Mouse (Mus musculus) adrenal gland, adult (tissue): ENCODE measurements around the gene Gabrp.

Source experiments
- DNase-seq, 2 experiments: peaks; one replicate each; pipeline ENCODE4 v3.0.0; 2022 to 2023; ENCODE audit warnings: low spot score in 1 of 2; ENCODE audit not compliant: inconsistent age in 2 of 2

Gene Gabrp

DNA sequence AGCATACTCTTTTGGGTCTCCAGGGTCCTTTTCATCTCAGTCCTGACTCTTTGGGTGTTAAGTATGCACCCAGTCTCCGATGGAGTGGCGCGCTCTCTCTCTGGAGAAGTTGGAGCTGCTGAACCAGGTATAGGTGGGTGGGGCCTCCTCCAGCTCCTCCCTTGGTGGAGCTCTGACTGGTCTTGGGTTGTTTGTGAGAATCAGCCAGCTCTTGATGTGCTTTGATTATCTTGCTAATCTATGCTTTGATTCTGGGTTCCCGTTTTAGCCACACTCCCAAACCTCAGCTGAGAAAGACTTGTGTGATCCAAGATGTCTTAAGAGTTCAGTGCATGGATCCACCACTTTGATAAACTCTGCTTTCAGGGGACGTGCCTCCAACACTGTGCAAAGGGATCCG lies at the start of gene Gabrp:
Gene Gabrp, minus strand, starts transcription at position 101 of the 400 bp plus-strand sequence.
- no peak for DNase-seq

DNA sequence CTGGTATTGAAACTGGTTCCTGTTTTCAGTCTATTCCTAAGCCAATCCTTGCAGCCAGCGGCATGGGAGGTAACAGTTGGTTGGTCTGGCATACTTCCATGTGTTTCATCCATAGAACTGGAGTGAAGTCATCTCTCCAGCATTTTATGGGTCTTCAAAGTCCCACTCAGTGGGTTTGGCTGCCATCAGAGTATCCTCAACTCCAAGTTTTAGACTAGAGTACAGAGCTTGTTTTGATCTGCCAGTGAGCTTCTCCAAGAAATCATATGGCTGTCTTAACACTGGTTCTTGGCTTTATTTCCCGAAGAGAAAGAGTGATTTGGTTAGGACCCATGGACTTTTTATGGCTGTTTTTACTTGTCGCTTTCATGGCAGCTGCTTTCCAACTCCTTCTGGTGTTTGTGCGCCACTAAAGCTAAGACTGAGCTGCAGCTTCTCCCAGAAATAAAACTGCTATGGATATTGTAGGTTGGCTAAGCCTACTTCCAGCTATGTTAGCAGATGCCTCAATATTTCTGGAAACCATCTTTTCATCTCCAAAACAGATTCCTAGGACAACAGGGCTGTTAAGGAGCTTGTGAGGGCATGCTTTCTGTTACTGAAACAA lies 48.5 kb upstream of the Gabrp start:
- no peak for DNase-seq

DNA sequence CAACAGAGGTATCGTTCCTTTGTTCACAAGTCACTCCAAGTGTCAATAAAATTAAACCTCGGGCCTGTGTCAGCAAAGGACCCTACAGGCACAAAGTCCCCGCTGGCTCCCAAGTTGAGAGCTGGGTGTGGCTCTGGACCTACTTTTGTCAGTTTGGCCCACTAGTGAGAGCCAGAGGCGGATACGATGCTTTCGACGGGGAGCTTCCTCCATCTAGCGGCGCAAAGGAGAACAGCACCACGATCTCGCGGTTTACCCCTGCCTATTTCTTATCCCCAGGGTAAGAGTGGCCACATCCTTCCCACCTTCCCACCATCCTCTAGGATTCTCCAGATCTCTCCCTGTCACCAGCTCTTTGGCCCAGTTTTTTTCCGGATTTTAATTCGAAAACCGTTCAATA lies 35.5 kb upstream of the Gabrp start:
- peak; percentile 53 to 88 for DNase-seq

DNA sequence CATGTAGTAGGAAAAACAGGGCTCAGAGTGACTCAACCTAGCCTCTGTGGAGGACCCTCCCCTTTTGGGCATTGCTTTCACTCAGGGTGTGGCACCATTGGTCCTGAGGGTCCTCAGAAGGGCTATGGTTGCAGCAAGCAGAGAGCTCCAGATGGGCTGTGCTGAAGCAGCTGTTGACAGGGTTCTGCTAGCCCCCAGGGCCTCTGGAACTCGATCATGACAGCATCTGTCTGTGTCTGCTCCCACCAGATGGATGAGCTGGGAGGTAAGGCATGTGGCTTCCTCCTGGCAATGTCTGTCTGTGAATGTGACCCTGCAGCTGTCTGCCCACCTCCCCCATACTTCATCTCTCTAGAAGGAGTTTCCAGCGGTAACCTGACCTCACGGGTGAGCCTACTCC lies 29.0 kb upstream of the Gabrp start:
- DNase-seq, result no peak

DNA sequence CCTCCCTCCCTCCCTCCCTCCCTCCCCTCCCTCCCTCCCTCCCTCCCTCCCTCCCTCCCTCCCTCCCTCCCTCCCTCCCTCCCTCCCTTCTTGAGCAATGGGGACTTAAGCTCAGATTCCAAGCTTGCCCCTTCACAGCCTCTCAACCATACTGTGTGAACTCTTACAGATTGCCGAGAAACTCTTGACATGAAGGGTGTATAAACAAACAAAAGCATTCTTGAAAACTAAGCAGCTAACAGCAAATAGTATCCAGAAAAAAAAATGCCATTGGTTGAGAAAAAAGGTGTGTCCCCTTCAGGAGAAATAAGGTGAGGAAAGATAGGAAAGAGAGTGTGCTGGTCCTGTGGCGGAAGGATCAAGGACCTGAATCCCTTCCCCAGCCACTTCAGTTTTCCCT lies 24.4 kb upstream of the Gabrp start:
- no peak for DNase-seq

DNA sequence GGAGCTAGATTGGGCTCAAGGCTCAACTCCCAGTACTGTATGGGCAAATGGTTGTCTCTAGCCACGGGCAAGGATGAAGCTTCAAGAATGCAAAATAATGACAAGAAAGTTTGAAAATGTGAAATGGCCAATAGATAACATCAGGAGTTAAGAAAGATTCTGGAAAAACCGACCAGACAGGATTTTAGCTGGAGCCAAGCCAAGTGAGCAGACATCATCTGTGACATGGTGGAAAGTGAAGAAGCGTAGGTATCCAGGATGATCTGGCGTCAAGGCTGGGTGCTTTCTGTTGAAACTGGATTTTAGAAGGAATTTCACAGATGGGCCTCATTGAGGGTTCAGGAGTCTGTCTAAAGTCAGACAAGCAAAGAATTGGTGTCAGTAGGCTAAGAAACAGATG lies 20.2 kb upstream of the Gabrp start, which contains the start of gene D130052B06Rik:
Gene D130052B06Rik, plus strand, starts transcription at position 317 of the 400 bp plus-strand sequence.
- DNase-seq, result no peak

DNA sequence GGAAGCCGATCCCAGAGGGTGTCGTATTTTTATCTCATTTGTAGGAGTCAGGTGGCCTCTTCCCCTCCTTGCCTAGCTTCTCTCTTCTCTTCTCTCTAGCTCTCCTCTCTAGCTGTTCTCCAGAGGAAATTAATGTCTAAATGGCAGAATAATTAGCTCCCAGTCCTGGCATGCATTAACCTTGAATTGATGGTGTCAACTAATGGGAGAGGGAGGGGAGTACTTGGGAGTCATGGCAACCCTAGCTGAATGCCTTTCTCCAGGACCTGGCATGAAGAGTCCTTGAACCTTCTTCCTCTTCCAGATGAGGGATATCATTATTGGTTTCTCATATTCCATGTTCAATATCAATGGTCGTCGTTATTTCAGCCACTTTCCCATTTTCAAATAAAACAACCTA lies 17.9 kb upstream of the Gabrp start:
- no peak for DNase-seq

DNA sequence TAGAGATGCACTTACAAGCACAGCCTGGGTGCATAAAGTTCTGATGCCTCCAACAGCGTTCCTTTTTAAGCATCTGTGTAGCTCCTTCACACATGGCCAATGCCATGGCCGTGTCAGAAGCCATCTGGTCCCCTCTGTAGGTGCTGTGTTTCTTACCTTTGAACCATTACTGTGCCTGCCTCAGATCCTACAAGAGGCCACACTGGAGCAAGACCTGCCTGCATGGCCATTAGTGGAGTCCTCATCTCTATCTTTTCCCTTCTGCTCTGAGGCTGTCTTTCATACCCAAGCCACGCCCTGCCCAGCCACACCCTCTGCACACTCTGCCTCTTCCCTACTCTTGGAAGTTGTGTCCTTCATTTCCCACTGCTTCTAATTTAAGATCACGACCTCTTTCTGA lies 14.1 kb upstream of the Gabrp start:
- DNase-seq, result no peak

DNA sequence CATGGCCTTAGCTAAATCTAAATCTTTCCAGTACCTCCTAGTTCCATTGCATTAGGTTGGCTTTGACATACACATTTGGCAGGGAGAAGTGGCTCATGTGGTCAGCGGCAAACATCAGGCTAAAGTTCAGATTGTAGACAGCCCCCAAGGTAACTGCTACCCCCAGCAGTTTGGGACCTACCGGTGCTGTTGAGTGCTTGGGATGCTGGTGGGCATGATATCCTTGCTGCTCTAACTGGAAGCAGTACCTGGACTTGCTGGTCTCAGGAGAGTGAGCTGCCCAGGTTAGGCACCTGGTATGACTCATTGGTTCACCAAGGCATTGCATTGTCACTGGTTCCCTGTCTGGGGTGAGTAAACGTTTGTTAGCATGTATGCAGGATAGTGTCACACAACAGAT lies 12.0 kb upstream of the Gabrp start:
- DNase-seq, result no peak

DNA sequence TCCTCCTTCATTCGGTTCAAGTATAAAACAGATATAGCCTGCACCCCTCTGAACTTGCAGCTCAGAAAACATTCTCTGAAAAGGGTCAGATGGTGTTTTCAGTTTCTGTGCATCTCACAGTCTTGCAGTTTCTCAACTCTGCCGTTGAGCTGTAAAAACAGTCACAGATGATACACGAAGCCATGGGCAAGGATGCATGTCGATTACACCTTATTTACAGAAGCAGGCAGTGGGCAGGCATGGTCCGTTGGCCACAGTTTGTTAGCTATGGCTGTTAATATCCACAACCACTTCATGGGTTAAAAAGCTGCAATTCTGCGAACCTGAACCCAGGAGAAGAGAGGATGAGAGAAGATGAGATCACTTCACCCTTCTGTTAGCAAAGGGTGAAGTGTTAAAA lies 7.9 kb upstream of the Gabrp start:
- DNase-seq, result no peak

DNA sequence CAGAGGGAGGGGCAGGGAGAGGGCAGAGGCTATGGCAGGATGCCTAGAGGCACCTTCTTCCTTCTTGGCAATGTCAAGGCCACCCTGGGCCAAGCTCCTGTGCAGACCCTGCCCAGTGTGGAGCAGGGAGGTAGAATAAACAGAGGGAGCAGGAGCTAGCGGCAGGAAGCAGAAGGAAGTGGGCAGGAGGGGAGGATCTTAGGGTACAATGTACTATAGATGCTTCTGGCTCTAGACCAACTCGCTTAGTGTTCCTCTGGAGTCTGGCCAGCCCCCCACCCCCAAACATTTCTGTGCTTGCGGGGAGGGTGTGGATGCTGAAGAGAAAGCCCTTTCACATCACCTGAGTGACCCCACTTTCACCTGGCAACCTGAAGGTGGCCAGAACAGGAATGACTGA lies 862 bp upstream of the Gabrp start:
- DNase-seq, result no peak

DNA sequence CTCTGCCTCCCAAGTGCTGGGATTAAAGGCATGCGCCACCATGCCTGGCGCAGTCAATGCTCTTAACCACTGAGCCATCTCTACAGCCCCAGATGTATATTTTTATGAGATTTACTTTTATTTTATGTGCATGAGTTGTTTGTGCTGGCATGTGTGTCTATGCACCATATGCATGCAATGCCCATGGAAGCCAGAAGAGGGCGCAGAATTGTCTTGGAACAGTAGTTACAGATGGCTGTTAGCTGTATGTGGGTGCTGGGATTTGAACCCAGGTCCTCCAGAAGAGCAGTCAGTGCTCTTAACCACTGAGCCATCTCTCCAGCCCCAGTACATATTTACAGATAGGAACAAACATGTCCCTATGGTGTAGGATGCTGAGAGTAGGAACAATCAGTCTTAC lies 3.8 kb downstream of the Gabrp start:
- no peak for DNase-seq

DNA sequence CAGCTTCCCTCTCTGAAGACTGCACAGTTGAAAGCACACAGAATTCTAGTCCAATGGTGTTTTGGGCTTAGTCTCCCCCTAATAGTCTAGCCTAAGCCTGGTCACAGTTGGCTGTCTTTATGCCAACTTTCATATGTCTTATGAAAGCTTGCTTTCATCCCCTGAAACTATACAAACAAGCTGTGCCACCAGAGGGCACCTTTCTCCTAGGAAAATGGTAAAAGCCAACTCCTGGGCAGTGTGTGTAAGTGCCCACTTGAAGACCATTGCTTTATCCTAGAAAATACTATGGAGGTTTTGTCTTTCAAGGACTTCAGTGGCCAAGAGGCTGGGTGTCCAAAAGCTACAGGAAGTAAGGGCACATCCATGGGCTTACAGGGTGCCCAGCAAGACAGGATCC lies 8.3 kb downstream of the Gabrp start:
- peak in 1 of 2 experiments; percentile 22 for DNase-seq

DNA sequence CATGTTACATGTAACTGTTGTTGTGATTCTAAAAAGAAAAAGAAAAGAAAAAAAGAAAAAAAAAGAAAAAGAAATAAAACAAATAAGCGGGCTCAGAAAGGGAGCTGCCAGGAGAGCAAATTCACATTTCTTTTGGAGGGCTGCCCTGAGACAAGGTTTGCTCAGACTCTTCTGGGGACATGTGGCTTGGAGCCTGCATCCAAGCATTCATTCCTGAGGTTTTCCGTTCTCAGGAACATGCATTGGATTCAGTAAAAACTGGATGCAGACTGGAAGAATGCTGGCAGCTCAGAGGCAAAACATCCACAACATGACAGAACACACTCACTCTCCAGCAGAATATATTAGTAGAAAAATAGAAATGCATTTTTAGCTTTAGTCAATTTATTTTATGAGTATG lies 14.8 kb downstream of the Gabrp start:
- no peak for DNase-seq

DNA sequence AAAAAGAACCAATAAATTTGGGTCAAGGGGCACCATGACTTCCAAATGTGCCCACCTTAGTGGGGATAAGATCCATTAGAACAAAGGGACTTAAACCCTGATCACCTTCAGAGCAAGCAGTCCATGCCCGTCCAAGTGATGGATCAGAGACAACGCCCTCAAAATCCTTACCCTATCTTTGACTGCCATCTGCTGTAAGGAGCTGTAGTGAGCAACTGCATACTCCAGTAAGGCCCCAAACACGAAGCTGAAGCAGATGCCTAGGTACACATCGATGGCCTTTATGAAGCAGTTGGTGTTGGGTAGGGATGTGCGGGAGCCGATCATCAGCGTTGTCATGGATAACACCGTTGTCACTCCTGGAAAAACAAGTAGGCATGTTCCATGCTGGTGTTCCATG lies 24.6 kb downstream of the Gabrp start:
- DNase-seq, result peak; percentile 7 to 50

DNA sequence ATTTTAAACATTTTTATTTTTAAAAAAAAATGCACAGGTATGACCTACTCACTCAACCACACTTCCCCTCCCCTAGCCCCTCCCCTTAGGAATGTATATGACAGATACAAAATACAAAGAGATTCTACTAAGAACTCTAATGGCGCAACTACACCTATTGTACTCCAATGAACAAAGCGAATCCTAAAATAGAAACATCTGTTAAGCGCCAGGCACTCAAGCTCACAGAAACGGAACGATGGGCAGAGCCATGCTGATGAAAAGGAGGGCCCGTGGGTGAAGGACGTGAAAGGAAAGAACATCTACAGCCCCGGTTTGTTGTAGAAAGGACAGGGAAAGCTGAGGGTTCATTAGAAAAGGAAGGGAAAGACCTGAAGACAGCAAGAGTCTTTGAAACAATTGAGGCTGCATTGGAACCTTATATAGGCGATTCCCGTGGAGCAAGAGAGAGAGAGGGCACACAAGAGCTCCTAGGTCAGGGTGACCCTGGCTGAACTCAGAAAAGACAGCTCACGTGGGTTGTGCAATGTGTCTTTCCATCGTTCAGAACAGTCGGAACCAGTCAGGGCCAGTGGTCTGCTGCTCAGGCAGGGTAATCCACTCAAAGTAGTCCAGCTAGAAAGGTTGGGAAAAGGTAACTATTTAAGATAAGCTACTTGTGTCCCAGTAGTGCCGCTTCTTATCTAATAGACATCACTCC lies 27.7 kb downstream of the Gabrp start:
- no peak for DNase-seq

DNA sequence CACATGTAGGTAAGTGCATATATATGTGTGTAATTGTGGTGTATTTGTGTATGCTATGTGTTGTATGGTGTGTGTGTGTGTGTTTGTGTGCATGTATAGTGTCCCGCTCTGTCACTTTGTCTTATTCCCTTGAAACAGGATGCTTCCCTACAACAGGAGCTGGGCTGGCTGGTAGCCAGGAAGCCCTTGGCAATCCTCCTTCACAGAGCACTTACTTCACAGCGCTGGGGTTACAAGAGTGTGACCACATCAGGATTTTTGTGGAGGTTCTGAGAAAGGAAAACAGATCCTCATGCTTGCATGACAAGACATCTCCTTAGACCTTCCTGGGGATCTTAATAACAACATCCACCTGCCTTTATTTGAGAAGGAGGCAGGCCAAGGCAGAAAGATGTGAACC lies 31.4 kb downstream of the Gabrp start:
- DNase-seq, result no peak

DNA sequence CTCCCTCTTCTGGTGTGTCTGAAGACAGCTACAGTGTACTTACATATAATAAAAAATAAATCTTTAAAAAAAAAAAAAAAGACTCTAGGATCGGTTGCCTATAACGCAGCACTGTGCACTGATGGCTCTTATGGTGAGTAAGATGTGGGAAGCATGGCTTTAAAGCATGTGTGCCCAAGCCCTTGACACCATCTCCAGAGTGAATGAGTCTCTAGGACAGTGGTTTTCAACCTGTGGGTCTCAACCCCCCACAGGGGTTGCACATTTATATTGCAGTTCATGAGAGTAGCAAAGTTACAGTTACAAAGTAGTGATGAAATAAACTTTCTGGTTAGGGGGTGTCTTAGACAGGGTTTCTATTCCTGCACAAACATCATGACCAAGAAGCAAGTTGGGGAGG lies 33.8 kb downstream of the Gabrp start:
- DNase-seq, result no peak

DNA sequence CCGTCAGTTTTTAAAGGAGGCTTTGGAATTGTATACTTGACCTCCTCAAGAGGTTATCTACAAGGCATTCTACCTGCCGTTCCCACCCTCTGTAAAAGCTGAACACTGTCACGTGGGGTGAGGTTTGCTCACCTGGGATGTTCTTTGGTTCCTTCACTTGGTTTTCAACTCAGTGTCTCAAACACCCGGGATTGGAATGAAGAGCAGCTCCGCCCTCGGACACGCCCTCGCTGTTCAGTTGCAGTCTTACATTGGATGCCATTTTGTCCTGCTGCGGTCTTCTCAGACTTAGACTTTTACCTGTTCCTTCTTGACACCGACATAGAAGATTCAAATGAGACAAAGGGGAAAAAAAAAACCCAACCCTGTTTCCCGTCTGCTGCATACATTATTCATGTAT lies 34.6 kb downstream of the Gabrp start:
- no peak for DNase-seq

DNA sequence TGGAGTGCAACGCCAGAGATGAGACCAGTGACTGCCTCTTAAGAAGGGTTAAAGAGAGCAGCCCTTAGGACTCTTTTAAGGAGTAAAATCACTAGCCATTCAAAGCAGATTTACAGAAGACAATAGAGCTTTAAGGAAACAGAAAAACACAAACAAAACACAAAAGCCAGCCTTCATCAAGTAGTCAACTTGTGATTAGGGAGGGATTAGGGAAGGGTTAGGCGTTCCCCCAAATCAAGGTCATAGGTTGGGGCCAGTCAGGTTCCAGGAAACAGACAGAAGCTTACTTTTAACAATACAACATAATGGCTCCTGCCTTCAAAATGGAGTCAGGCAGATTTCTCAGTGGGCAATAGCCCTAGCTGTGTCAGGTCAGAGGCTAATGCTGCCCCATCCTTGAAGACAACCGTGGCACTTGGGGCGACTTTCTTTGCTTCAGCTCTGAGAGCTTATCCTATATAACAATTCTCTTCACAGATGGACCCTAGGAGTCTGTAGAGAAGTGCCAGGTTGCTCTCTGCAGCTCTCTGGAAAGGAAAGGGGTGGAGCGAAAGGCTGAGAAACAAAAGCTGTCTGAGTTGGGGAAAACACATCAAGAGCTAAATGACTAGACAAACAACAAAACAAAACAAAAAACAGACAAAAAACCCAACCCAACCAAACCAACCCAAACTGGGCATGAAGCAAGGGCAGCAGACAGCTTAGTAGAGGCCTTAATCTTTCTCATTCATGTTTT lies 41.2 kb downstream of the Gabrp start:
- DNase-seq, result no peak

DNA sequence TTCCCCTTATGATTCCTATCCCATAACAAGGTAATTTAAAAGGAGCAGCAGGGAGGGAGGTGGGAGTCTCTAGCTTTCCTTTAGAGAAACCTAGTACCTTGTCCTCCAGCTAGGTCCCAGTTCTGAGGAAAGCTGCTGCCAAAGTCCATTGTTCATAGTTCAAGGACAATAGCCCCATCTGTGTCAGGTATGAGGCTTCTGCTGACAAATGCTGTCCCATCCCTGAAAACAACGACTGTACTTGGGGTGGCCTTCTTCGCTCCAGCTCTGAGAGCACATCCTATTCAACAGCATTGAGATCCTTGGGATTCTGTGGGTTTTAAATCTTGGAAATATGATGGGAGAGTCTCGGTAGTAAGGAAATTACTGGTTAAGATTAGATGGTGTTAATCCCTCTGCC lies 42.1 kb downstream of the Gabrp start:
- no peak for DNase-seq

DNA sequence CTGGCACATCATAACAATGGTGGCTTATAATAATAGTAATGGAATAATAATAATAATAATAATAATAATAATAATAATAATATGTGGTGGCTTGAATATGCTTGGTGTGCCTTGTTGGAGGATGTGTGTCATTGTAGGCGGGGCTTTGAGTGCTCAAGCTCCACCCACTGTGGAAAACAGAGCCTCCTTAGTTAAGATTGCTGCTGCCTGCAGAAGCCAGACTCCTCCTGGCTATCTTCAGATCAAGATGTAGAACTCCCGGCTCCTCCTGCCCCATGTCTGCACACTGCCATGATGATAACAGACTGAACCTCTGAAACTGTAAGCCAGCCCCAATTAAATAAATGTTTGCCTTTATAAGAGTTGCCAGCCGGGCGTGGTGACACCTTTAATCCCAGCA lies 44.2 kb downstream of the Gabrp start:
- no peak for DNase-seq
